Mouse (Mus musculus): ENCODE results near the gene Egfl7. TPM values are rescaled to one million over a fixed set of nuclear protein-coding genes. Genes with fewer than 3 reads are reported as not detected.

The Egfl7 gene
- polyA plus RNA-seq, 1 experiment: 5.6 TPM

GRCm38 (mm10) chr2:26547481-26547880 lies 32.3 kb upstream of the Egfl7 start:
- TF ChIP-seq CEBPB (IDR thresholded peaks at IDR 0.05; ENCODE audit: low read depth) (no peak), CTCF (IDR thresholded peaks at IDR 0.05; ENCODE audit: control insufficient read depth, insufficient read depth, insufficient read length) (peak; percentile 61)
- Histone ChIP-seq H3K79me3 (ENCODE audit: low read depth) (no peaks in the 10 kb centered on the region), H3K79me2 (ENCODE audit: control insufficient read depth, insufficient read depth) (no peaks in the 10 kb centered on the region), H3K27me3 (ENCODE audit: control insufficient read depth, insufficient read depth, insufficient read length) (no peaks in the 10 kb centered on the region), H3K4me3 (ENCODE audit: insufficient read depth, poor library complexity, severe bottlenecking) (no peak overlapping the region), H3K36me3 (ENCODE audit: control insufficient read depth, insufficient read depth) (no peaks in the 10 kb centered on the region), H3ac (ENCODE audit: control insufficient read depth, insufficient read length, low read depth) (no peak overlapping the region)

- TF ChIP-seq FOSL1 (IDR thresholded peaks at IDR 0.05; ENCODE audit: insufficient read depth, low read length, poor library complexity, severe bottlenecking) (no peak), USF1 (IDR thresholded peaks at IDR 0.05; ENCODE audit: low read depth) (no peak), CEBPB (IDR thresholded peaks at IDR 0.05; ENCODE audit: low read depth) (no peak), CTCF (IDR thresholded peaks at IDR 0.05; ENCODE audit: control insufficient read depth, insufficient read depth, insufficient read length) (no peak), MAX (IDR thresholded peaks at IDR 0.05) (no peak), MYOG (IDR thresholded peaks at IDR 0.05; ENCODE audit: control insufficient read depth, extremely low read depth, insufficient read length) (no peak), MYOD1 (IDR thresholded peaks at IDR 0.05; ENCODE audit: control insufficient read depth, insufficient read length, low read depth) (no peak)
- H3ac ChIP-seq (ENCODE audit: control insufficient read depth, insufficient read length, low read depth): no peak overlapping the region
- H3K79me3 ChIP-seq (ENCODE audit: low read depth): no peaks in the 10 kb centered on the region
- H3K79me2 ChIP-seq (ENCODE audit: control insufficient read depth, insufficient read depth): no peaks in the 10 kb centered on the region
- no peak overlapping the region for H3K4me3 ChIP-seq (ENCODE audit: insufficient read depth, poor library complexity, severe bottlenecking)
- no peaks in the 10 kb centered on the region for H3K36me3 ChIP-seq (ENCODE audit: control insufficient read depth, insufficient read depth)
- H3K27me3 ChIP-seq (ENCODE audit: control insufficient read depth, insufficient read depth, insufficient read length): no peaks in the 10 kb centered on the region
Measured at GRCm38 (mm10) chr2:26549801-26550200, 30.0 kb upstream of the Egfl7 start.

GRCm38 (mm10) chr2:26550205-26550604 lies 29.6 kb upstream of the Egfl7 start:
- TF ChIP-seq MYOD1 (IDR thresholded peaks at IDR 0.05; ENCODE audit: control insufficient read depth, insufficient read length, low read depth) (no peak), MYOG (IDR thresholded peaks at IDR 0.05; ENCODE audit: control insufficient read depth, extremely low read depth, insufficient read length) (no peak), CTCF (IDR thresholded peaks at IDR 0.05; ENCODE audit: control insufficient read depth, insufficient read depth, insufficient read length) (no peak), CEBPB (IDR thresholded peaks at IDR 0.05; ENCODE audit: low read depth) (no peak), USF1 (IDR thresholded peaks at IDR 0.05; ENCODE audit: low read depth) (no peak), FOSL1 (IDR thresholded peaks at IDR 0.05; ENCODE audit: insufficient read depth, low read length, poor library complexity, severe bottlenecking) (no peak), MAX (IDR thresholded peaks at IDR 0.05) (no peak)
- Histone ChIP-seq H3ac (ENCODE audit: control insufficient read depth, insufficient read length, low read depth) (no peak overlapping the region), H3K79me3 (ENCODE audit: low read depth) (no peaks in the 10 kb centered on the region), H3K79me2 (ENCODE audit: control insufficient read depth, insufficient read depth) (no peaks in the 10 kb centered on the region), H3K4me3 (ENCODE audit: insufficient read depth, poor library complexity, severe bottlenecking) (no peak overlapping the region), H3K36me3 (ENCODE audit: control insufficient read depth, insufficient read depth) (no peaks in the 10 kb centered on the region), H3K27me3 (ENCODE audit: control insufficient read depth, insufficient read depth, insufficient read length) (no peaks in the 10 kb centered on the region)

- no peaks in the 10 kb centered on the region for H3K27me3 ChIP-seq (ENCODE audit: control insufficient read depth, insufficient read depth, insufficient read length)
- no peak overlapping the region for H3ac ChIP-seq (ENCODE audit: control insufficient read depth, insufficient read length, low read depth)
- no peak overlapping the region for H3K4me3 ChIP-seq (ENCODE audit: insufficient read depth, poor library complexity, severe bottlenecking)
- no peak for TF ChIP-seq MAX (IDR thresholded peaks at IDR 0.05)
- TF ChIP-seq MYOG (IDR thresholded peaks at IDR 0.05; ENCODE audit: control insufficient read depth, extremely low read depth, insufficient read length): no peak
- no peak for TF ChIP-seq FOSL1 (IDR thresholded peaks at IDR 0.05; ENCODE audit: insufficient read depth, low read length, poor library complexity, severe bottlenecking)
- TF ChIP-seq CTCF (IDR thresholded peaks at IDR 0.05; ENCODE audit: control insufficient read depth, insufficient read depth, insufficient read length): no peak
- TF ChIP-seq USF1 (IDR thresholded peaks at IDR 0.05; ENCODE audit: low read depth): no peak
- no peaks in the 10 kb centered on the region for H3K79me3 ChIP-seq (ENCODE audit: low read depth)
- no peaks in the 10 kb centered on the region for H3K36me3 ChIP-seq (ENCODE audit: control insufficient read depth, insufficient read depth)
- no peaks in the 10 kb centered on the region for H3K79me2 ChIP-seq (ENCODE audit: control insufficient read depth, insufficient read depth)
Measured at GRCm38 (mm10) chr2:26550777-26551176, 29.0 kb upstream of the Egfl7 start.

DNA sequence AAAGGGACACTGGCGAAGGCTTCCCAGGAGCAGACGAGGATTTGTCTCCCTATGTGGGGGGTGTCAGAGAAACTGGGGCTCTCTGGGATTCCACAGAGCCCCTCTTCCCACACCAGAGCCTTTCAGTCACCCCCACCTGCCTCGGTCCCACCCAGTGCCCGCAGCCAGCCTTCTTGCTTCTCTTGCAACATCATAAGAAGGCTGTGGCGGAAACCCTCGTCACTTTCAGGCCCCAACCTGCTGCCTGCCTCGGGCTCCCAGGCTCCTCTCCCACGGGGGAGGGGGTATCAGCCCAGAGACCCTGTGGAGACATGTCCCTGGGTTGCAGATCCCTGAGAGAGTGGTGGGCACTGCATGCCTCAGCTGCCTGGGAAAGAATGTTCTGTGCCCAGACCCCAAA lies 28.4 kb upstream of the Egfl7 start:
- Histone ChIP-seq H3K36me3 (ENCODE audit: control insufficient read depth, insufficient read depth) (no peaks in the 10 kb centered on the region), H3K79me2 (ENCODE audit: control insufficient read depth, insufficient read depth) (no peaks in the 10 kb centered on the region), H3K79me3 (ENCODE audit: low read depth) (no peaks in the 10 kb centered on the region), H3ac (ENCODE audit: control insufficient read depth, insufficient read length, low read depth) (no peak overlapping the region), H3K4me3 (ENCODE audit: insufficient read depth, poor library complexity, severe bottlenecking) (no peak overlapping the region), H3K27me3 (ENCODE audit: control insufficient read depth, insufficient read depth, insufficient read length) (no peaks in the 10 kb centered on the region)
- TF ChIP-seq CEBPB (IDR thresholded peaks at IDR 0.05; ENCODE audit: low read depth) (no peak), MYOD1 (IDR thresholded peaks at IDR 0.05; ENCODE audit: control insufficient read depth, insufficient read length, low read depth) (no peak), USF1 (IDR thresholded peaks at IDR 0.05; ENCODE audit: low read depth) (no peak), FOSL1 (IDR thresholded peaks at IDR 0.05; ENCODE audit: insufficient read depth, low read length, poor library complexity, severe bottlenecking) (no peak), CTCF (IDR thresholded peaks at IDR 0.05; ENCODE audit: control insufficient read depth, insufficient read depth, insufficient read length) (no peak), MYOG (IDR thresholded peaks at IDR 0.05; ENCODE audit: control insufficient read depth, extremely low read depth, insufficient read length) (no peak), MAX (IDR thresholded peaks at IDR 0.05) (no peak)

GRCm38 (mm10) chr2:26552066-26552465 lies 27.7 kb upstream of the Egfl7 start:
- no peak overlapping the region for H3K4me3 ChIP-seq (ENCODE audit: insufficient read depth, poor library complexity, severe bottlenecking)
- no peaks in the 10 kb centered on the region for H3K27me3 ChIP-seq (ENCODE audit: control insufficient read depth, insufficient read depth, insufficient read length)
- TF ChIP-seq MAX (IDR thresholded peaks at IDR 0.05) (no peak), USF1 (IDR thresholded peaks at IDR 0.05; ENCODE audit: low read depth) (no peak), MYOD1 (IDR thresholded peaks at IDR 0.05; ENCODE audit: control insufficient read depth, insufficient read length, low read depth) (no peak), FOSL1 (IDR thresholded peaks at IDR 0.05; ENCODE audit: insufficient read depth, low read length, poor library complexity, severe bottlenecking) (no peak), MYOG (IDR thresholded peaks at IDR 0.05; ENCODE audit: control insufficient read depth, extremely low read depth, insufficient read length) (no peak), CEBPB (IDR thresholded peaks at IDR 0.05; ENCODE audit: low read depth) (no peak), CTCF (IDR thresholded peaks at IDR 0.05; ENCODE audit: control insufficient read depth, insufficient read depth, insufficient read length) (no peak)
- no peaks in the 10 kb centered on the region for H3K79me3 ChIP-seq (ENCODE audit: low read depth)
- no peaks in the 10 kb centered on the region for H3K79me2 ChIP-seq (ENCODE audit: control insufficient read depth, insufficient read depth)
- no peak overlapping the region for H3ac ChIP-seq (ENCODE audit: control insufficient read depth, insufficient read length, low read depth)
- H3K36me3 ChIP-seq (ENCODE audit: control insufficient read depth, insufficient read depth): no peaks in the 10 kb centered on the region

Data from C2C12 (cell line).